Mouse (Mus musculus): ENCODE data around the gene Egfl6. TPM values are rescaled to one million over a fixed set of nuclear protein-coding genes. Genes with fewer than 3 reads are reported as not detected.

Egfl6 gene
- 68.7 and 80.7 TPM in 2 replicates for polyA plus RNA-seq (2015; fragmentation: Nextera tagmentation; extraction: Ambion mirVana)

DNA sequence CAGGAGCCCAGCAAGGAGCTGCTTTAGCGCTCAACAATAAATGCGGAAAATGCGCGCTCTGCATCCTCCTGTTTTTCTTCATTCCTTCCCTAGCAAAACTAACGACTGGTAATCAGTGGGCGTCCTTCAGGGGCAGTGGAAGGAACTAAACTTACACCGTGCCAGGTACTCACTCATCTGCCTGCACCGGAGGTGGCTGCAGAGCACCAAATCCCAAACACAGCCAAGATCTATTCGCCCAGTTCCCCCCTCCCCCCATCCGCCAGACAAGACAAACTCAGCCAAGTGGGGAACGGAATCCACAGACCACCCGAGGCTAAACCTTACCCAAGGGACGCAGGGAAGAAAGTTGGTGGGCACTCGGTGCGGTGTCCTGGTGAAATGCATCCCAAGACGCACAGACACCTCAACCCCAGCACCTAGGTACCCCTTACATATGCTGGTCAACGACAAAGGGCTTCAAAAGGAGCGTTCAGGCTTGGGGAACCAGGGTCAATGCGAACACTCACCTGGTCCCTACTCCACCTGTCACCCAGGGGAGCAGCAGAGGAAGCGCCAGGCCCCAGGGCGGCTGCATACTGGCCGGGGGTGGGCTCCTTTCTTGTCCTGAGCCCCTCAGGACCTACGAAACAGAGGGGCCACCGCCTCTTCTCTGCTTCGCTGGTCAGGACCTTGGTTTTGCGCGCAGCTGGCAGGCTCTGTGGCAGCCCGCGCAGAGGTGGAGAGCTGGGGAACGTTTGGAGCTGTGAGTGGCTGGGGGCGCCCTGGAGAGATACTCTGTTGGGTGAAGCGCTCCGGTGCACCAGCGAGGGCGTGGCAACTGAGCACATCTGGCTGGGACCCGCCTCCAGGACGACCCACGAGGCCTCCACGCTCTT lies at the start of gene Egfl6:
Gene Egfl6 (minus strand): TSS at position 774 of the 878 bp plus-strand sequence.
- Histone ChIP-seq H3K9ac (replicated peaks; ENCODE audit: low read depth) (no peak within 1 kb of the TSS), H3K4me3 (ENCODE audit: low read depth, low read length) (peak within 1 kb of the TSS; percentile 20), H3K4me2 (replicated peaks; ENCODE audit: low read depth, low read length) (peak within 1 kb of the TSS; percentile 50), H3K4me1 (ENCODE audit: insufficient read depth, low read depth, low read length) (no peaks in the 10 kb centered on the region), H3K27me3 (replicated peaks; ENCODE audit: insufficient read depth, low read length) (no peaks in the 10 kb centered on the region), H3K36me3 (ENCODE audit: insufficient read depth, low read length) (no peaks in the 10 kb centered on the region), H3K9me3 (ENCODE audit: low read length) (no peaks in the 10 kb centered on the region), H3K27ac (ENCODE audit: low read length) (no peak within 1 kb of the TSS)
- DNase-seq (ENCODE audit: low spot score) (peak; percentile 23), ATAC-seq (peak; percentile 63)
- TF ChIP-seq CTCF (IDR thresholded peaks at IDR 0.05), result no peak
- TF ChIP-seq EP300 (IDR thresholded peaks at IDR 0.05), result no peak
- WGBS, result 10% methylated on average over 32 of the region's 39 CpGs

DNA sequence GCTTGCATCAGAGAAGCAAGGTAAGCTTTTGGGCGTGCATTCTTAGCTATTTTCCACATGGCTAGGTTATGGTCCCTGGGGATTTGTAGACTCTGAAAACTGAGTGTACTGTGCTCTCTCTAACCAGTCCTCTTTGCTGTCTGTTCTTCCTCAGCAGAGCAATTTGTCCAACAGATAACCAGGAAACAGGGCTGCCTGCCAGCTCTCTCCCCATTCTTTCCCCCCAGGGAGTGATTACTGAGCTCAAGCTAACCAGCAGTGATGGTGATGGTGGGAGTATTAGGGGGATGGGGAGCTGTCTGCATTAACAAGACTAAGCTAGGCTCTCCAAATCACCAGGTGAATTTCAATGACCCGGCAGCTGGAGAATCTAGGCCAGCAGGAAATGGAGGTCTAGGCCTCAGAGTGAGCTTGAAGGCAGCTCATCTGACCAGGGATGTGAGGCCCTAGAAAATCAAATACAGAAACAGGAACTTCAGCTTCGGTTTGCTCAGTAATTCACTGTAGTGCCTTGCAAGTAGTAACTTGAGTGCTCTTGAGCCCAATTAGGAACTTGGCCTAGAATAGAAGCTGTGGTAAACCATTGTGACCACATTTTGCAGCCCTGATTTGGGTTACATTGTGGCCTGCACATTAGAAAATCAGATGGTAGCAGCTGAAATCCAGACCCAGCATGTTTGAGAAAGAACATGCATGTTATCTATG lies 41.5 kb upstream of the Egfl6 start:
- Histone ChIP-seq H3K4me2 (replicated peaks; ENCODE audit: low read depth, low read length) (no peak overlapping the region), H3K36me3 (ENCODE audit: insufficient read depth, low read length) (no peaks in the 10 kb centered on the region), H3K4me3 (ENCODE audit: low read depth, low read length) (no peak overlapping the region), H3K9ac (replicated peaks; ENCODE audit: low read depth) (no peak overlapping the region), H3K9me3 (ENCODE audit: low read length) (no peaks in the 10 kb centered on the region), H3K27me3 (replicated peaks; ENCODE audit: insufficient read depth, low read length) (no peaks in the 10 kb centered on the region), H3K27ac (ENCODE audit: low read length) (no peak overlapping the region), H3K4me1 (ENCODE audit: insufficient read depth, low read depth, low read length) (no peaks in the 10 kb centered on the region)
- ATAC-seq, result peak; percentile 85
- 50% methylated on average over 3 of the region's 3 CpGs for WGBS
- peak; percentile 71 for DNase-seq (ENCODE audit: low spot score)
- TF ChIP-seq EP300 (IDR thresholded peaks at IDR 0.05), result peak; percentile 56; the same call in 1 of the 2 replicates
- no peak for TF ChIP-seq CTCF (IDR thresholded peaks at IDR 0.05)

DNA sequence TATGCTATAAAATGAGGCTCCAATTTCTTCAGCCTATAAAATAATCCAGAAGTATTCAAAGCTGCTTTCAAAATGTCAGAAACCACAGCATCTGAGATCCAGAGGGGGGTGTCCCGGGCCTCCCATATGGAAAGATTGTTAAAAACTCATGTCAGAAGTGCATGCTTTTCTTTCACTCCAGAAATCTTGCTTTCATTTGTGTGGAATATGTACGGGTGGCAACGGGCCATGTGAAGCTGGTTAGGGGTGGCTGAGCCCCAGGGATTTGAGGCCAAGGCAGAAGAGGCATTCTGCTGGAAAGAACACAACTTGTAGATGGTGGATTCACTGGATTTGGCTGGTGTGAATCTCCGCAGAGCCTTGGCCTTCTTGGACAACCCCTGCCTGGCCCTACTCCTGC lies 40.7 kb upstream of the Egfl6 start:
- 72% methylated on average over 4 of the region's 4 CpGs for WGBS
- no peak overlapping the region for H3K4me3 ChIP-seq (ENCODE audit: low read depth, low read length)
- no peaks in the 10 kb centered on the region for H3K4me1 ChIP-seq (ENCODE audit: insufficient read depth, low read depth, low read length)
- TF ChIP-seq EP300 (IDR thresholded peaks at IDR 0.05), result no peak
- no peak for TF ChIP-seq CTCF (IDR thresholded peaks at IDR 0.05)
- H3K9me3 ChIP-seq (ENCODE audit: low read length), result no peaks in the 10 kb centered on the region
- H3K9ac ChIP-seq (replicated peaks; ENCODE audit: low read depth), result no peak overlapping the region
- no peak for ATAC-seq
- no peak overlapping the region for H3K27ac ChIP-seq (ENCODE audit: low read length)
- H3K36me3 ChIP-seq (ENCODE audit: insufficient read depth, low read length), result no peaks in the 10 kb centered on the region
- no peaks in the 10 kb centered on the region for H3K27me3 ChIP-seq (replicated peaks; ENCODE audit: insufficient read depth, low read length)
- H3K4me2 ChIP-seq (replicated peaks; ENCODE audit: low read depth, low read length), result no peak overlapping the region
- no peak for DNase-seq (ENCODE audit: low spot score)

DNA sequence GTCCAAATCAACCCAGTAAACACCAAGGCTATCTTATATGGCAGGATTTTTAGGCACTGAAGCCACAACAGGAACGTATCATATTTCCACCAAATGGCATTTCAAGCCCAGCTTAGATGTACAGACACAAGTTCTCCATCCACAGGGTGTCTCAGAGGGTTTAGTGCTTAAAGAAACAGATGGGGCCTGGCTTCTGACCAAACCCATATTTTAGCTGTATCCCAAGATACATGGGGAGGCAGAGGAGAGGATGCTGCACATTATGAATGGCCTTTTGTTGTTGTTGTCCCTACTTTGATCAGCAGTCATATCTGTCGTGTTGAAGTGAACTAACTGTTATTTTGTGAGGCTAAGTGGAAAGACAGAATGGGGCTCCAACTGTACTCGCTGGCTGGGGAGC lies 37.7 kb upstream of the Egfl6 start:
- Histone ChIP-seq H3K4me1 (ENCODE audit: insufficient read depth, low read depth, low read length) (no peaks in the 10 kb centered on the region), H3K4me3 (ENCODE audit: low read depth, low read length) (no peak overlapping the region), H3K9ac (replicated peaks; ENCODE audit: low read depth) (no peak overlapping the region), H3K9me3 (ENCODE audit: low read length) (no peaks in the 10 kb centered on the region), H3K4me2 (replicated peaks; ENCODE audit: low read depth, low read length) (no peak overlapping the region), H3K27ac (ENCODE audit: low read length) (no peak overlapping the region), H3K36me3 (ENCODE audit: insufficient read depth, low read length) (no peaks in the 10 kb centered on the region), H3K27me3 (replicated peaks; ENCODE audit: insufficient read depth, low read length) (no peaks in the 10 kb centered on the region)
- ATAC-seq (no peak), DNase-seq (ENCODE audit: low spot score) (no peak)
- WGBS, result 64% methylated on average over 3 of the region's 3 CpGs
- TF ChIP-seq EP300 (IDR thresholded peaks at IDR 0.05) (no peak), CTCF (IDR thresholded peaks at IDR 0.05) (no peak)

DNA sequence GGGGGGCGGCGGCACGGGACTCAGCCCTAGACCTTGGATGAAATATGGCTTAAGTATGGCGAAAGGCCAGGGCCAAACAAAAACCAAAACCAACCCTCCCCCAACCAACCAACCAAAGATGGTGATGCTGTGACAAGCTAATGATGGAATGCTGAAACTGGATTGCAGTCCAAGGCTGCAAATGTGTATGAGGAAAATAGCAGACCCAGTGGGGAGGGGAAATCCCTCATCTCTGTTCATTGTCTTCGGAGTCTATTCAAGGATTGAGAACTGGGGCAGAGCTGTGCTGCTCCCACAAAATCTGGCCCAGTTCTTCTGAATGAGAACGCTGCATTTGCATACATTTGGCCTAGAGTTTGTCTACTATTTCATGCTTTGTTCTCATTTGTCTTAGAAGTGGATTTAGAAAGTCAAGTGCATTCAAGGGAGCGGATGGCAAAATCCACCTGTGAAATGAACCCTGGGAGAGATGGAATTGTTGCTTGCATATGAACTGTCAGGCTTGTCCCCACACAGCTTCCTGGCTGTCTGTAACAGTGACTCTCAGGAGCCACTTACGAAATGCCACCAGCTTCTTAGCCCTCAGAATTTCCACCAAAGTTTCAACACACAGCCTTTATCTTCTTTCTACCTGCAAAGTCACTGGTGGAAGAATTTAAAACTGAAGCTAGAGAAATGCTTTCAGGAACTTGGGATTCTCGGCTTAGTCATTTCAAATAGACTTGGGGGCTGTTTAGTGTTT lies 36.2 kb upstream of the Egfl6 start:
- no peaks in the 10 kb centered on the region for H3K36me3 ChIP-seq (ENCODE audit: insufficient read depth, low read length)
- TF ChIP-seq EP300 (IDR thresholded peaks at IDR 0.05), result no peak
- TF ChIP-seq CTCF (IDR thresholded peaks at IDR 0.05), result no peak
- no peaks in the 10 kb centered on the region for H3K27me3 ChIP-seq (replicated peaks; ENCODE audit: insufficient read depth, low read length)
- no peaks in the 10 kb centered on the region for H3K9me3 ChIP-seq (ENCODE audit: low read length)
- no peak overlapping the region for H3K27ac ChIP-seq (ENCODE audit: low read length)
- H3K4me3 ChIP-seq (ENCODE audit: low read depth, low read length), result no peak overlapping the region
- ATAC-seq (no peak), DNase-seq (ENCODE audit: low spot score) (peak; percentile 9)
- WGBS, result 49% methylated on average over 9 of the region's 9 CpGs
- no peak overlapping the region for H3K9ac ChIP-seq (replicated peaks; ENCODE audit: low read depth)
- H3K4me2 ChIP-seq (replicated peaks; ENCODE audit: low read depth, low read length), result no peak overlapping the region
- no peaks in the 10 kb centered on the region for H3K4me1 ChIP-seq (ENCODE audit: insufficient read depth, low read depth, low read length)

DNA sequence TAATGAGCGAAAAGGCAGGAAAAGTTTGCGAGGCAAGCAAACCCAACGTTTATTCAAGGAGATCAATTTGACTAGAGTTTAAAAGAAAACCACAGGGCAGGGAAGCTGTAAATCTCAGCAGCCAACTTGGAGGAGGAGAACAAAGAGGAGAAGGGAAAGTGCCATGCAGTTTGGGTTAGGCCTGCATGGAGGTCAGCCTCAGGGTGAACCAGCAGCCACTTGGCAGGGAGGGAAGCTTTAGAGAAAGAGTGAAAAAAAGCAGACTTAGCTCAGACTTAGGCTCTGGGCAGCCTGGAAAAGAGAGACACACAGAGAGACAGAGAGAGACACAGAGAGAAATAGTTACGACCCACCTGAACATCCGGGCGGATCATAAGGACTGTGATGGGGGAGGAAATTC lies 35.4 kb upstream of the Egfl6 start:
- no peaks in the 10 kb centered on the region for H3K4me1 ChIP-seq (ENCODE audit: insufficient read depth, low read depth, low read length)
- no peak for ATAC-seq
- H3K36me3 ChIP-seq (ENCODE audit: insufficient read depth, low read length), result no peaks in the 10 kb centered on the region
- no peak overlapping the region for H3K9ac ChIP-seq (replicated peaks; ENCODE audit: low read depth)
- H3K9me3 ChIP-seq (ENCODE audit: low read length), result no peaks in the 10 kb centered on the region
- no peak overlapping the region for H3K4me3 ChIP-seq (ENCODE audit: low read depth, low read length)
- TF ChIP-seq CTCF (IDR thresholded peaks at IDR 0.05), result no peak
- no peak for TF ChIP-seq EP300 (IDR thresholded peaks at IDR 0.05)
- no peaks in the 10 kb centered on the region for H3K27me3 ChIP-seq (replicated peaks; ENCODE audit: insufficient read depth, low read length)
- H3K4me2 ChIP-seq (replicated peaks; ENCODE audit: low read depth, low read length), result no peak overlapping the region
- DNase-seq (ENCODE audit: low spot score), result no peak
- H3K27ac ChIP-seq (ENCODE audit: low read length), result no peak overlapping the region
- WGBS, result 64% methylated on average over 6 of the region's 6 CpGs
